Mouse (Mus musculus) spleen, postnatal 14 days (tissue): ENCODE measurements around the gene Ndufb8.

ENCODE experiments used
- DNase-seq, 2 experiments: peaks; one replicate each; pipeline ENCODE4 v3.0.0; 2021 to 2022; ENCODE audit warnings: low spot score in 2 of 2

Gene Ndufb8

GRCm38 (mm10) chr19:44554861-44555590 is at the start of gene Ndufb8:
Gene Ndufb8, minus strand, starts transcription at chr19:44555440.
- peak; percentile 92 to 95 for DNase-seq

- no peak for DNase-seq
These were observed 38.9 kb upstream of the Ndufb8 start for GRCm38 (mm10) chr19:44594180-44594579.

- no peak for DNase-seq
These were observed 36.4 kb upstream of the Ndufb8 start for GRCm38 (mm10) chr19:44591638-44592037.

- peak in 1 of 2 experiments; percentile 7 for DNase-seq
These were observed 35.8 kb upstream of the Ndufb8 start for GRCm38 (mm10) chr19:44590992-44591391.

GRCm38 (mm10) chr19:44589591-44590223 is 34.5 kb upstream of the Ndufb8 start:
- no peak for DNase-seq

- DNase-seq, result no peak
These were observed 32.8 kb upstream of the Ndufb8 start for GRCm38 (mm10) chr19:44588036-44588435.

GRCm38 (mm10) chr19:44582638-44583309 is 27.5 kb upstream of the Ndufb8 start:
- DNase-seq, result peak; percentile 76 to 86

GRCm38 (mm10) chr19:44582103-44582502 is 26.9 kb upstream of the Ndufb8 start:
- DNase-seq, result no peak

- DNase-seq, result no peak
These were observed 22.8 kb upstream of the Ndufb8 start for GRCm38 (mm10) chr19:44578038-44578437.

GRCm38 (mm10) chr19:44576275-44576674 is 21.0 kb upstream of the Ndufb8 start:
- DNase-seq, result no peak

GRCm38 (mm10) chr19:44567763-44568162 is 12.5 kb upstream of the Ndufb8 start:
- DNase-seq, result no peak

GRCm38 (mm10) chr19:44564006-44564405 is 8.8 kb upstream of the Ndufb8 start:
- DNase-seq, result no peak

GRCm38 (mm10) chr19:44562652-44563206 is 7.5 kb upstream of the Ndufb8 start, which contains the start of gene Hif1an:
Gene Hif1an, plus strand, starts transcription at chr19:44562850.
- peak; percentile 89 to 95 for DNase-seq

GRCm38 (mm10) chr19:44554490-44554860 is 765 bp downstream of the Ndufb8 start:
- no peak for DNase-seq

GRCm38 (mm10) chr19:44553286-44553685 is 2.0 kb downstream of the Ndufb8 start:
- DNase-seq, result no peak

- DNase-seq, result no peak
These were observed 2.5 kb downstream of the Ndufb8 start, which contains the start of gene Gm20538 for GRCm38 (mm10) chr19:44552731-44553130. Gene Gm20538, minus strand, starts transcription at chr19:44552831.

- peak in 1 of 2 experiments; percentile 18 for DNase-seq
These were observed 9.8 kb downstream of the Ndufb8 start, which contains the start of gene Sec31b for GRCm38 (mm10) chr19:44545321-44546041. Gene Sec31b, minus strand, starts transcription at chr19:44545864.

GRCm38 (mm10) chr19:44544775-44545174 is 10.5 kb downstream of the Ndufb8 start:
- DNase-seq, result peak; percentile 37 to 70

GRCm38 (mm10) chr19:44544372-44544771 is 10.9 kb downstream of the Ndufb8 start:
- no peak for DNase-seq

- DNase-seq, result no peak
These were observed 12.5 kb downstream of the Ndufb8 start for GRCm38 (mm10) chr19:44542694-44543178.

- DNase-seq, result no peak
These were observed 17.8 kb downstream of the Ndufb8 start for GRCm38 (mm10) chr19:44537416-44537815.
